Mouse (Mus musculus) hindbrain, embryonic 13.5 days (tissue): Measurements from ENCODE around the gene Prkaca. TPM values are rescaled to one million over a fixed set of nuclear protein-coding genes. Genes with fewer than 3 reads are reported as not detected.

Experiments used
- ATAC-seq: fragments of 200-750 bp; cut with Nextera tagmentation; 2 replicates; pipeline ENCODE4 v1.8.0; 2017; ENCODE audit warnings: moderate TSS enrichment; ENCODE audit not compliant: low FRiP score
- H3K27ac ChIP-seq: fragments of 300-500 bp; sonication (generic); 2 replicates; pipeline ENCODE4 v1.5.1; 2015; ENCODE audit warnings: inconsistent platforms, mild to moderate bottlenecking, moderate library complexity
- H3K27me3 ChIP-seq: fragments of 300-500 bp; sonication (generic); 2 replicates; pipeline ENCODE4 v1.6.1; 2015; ENCODE audit warnings: mild to moderate bottlenecking, inconsistent platforms
- H3K36me3 ChIP-seq: fragments of 300-500 bp; sonication (generic); 2 replicates; pipeline ENCODE4 v1.6.1; 2015; ENCODE audit warnings: mild to moderate bottlenecking, inconsistent platforms
- H3K4me1 ChIP-seq: fragments of 300-500 bp; sonication (generic); replicated peaks from 2 replicates; pipeline ENCODE4 v1.6.1; 2015; ENCODE audit warnings: inconsistent platforms
- H3K4me2 ChIP-seq: fragments of 300-500 bp; sonication (generic); 2 replicates; pipeline ENCODE4 v1.6.1; 2015; ENCODE audit warnings: inconsistent platforms, mild to moderate bottlenecking, moderate library complexity
- H3K4me3 ChIP-seq: fragments of 300-500 bp; sonication (generic); 2 replicates; pipeline ENCODE4 v1.5.1; 2015; ENCODE audit warnings: mild to moderate bottlenecking, inconsistent platforms
- H3K9ac ChIP-seq: fragments of 300-500 bp; sonication (generic); 2 replicates; pipeline ENCODE4 v1.6.1; 2015; ENCODE audit warnings: mild to moderate bottlenecking, inconsistent platforms
- H3K9me3 ChIP-seq: fragments of 300-500 bp; sonication (generic); 2 replicates; pipeline ENCODE4 v1.6.1; 2016; ENCODE audit warnings: inconsistent platforms
- WGBS: fragments of 180-500 bp; shearing (Covaris S2); methylation state at CpG from one replicate; pipeline ENCODE4 v1.1.7; 2015; 5-methylcytosine and 5-hydroxymethylcytosine counted together
- polyA plus RNA-seq: library from polyadenylated mRNA; unstranded; fragments of >200 nt; fragmentation: Nextera tagmentation; extraction: Ambion mirVana; gene quantifications from 2 replicates; pipeline ENCODE4 v1.2.1, GENCODE M21; 2015

Prkaca gene
- polyA plus RNA-seq, 1 experiment from 2014 or later = 191 TPM

- Histone ChIP-seq H3K4me1 (peaks cover 39% of the 10 kb centered on the region), H3K36me3 (no peaks in the 10 kb centered on the region), H3K9me3 (no peaks in the 10 kb centered on the region), H3K27me3 (peaks cover 40% of the 10 kb centered on the region), H3K9ac (no peak overlapping the region), H3K4me3 (no peak overlapping the region), H3K27ac (no peak overlapping the region), H3K4me2 (no peak overlapping the region)
- ATAC-seq = no peak
- 34% methylated on average over 7 of the region's 7 CpGs for WGBS
These were observed 35.6 kb downstream of the Prkaca start for GRCm38 (mm10) chr8:84008362-84008761.

DNA sequence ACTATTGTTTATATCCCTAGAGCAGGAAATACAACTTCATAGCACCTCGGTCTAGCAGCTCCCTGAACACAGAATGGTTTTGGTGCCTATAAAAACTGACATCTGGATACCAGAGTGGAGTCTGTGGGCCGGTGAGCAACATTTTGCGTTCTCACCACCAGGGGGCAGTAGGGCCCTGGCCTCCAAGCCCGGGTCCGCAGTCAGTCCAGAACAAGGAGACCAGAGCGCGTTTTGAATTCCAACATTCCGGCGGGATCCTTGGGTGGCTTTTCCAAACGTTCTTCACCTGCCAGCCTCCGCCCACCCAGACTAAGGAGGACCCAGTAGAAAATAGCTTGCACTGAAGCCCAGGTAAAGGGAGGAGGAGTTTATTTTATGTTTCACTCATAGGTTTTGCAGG, 37.1 kb downstream of the Prkaca start:
- Histone ChIP-seq H3K36me3 (no peaks in the 10 kb centered on the region), H3K4me1 (peaks cover 31% of the 10 kb centered on the region), H3K4me3 (no peak overlapping the region), H3K9ac (no peak overlapping the region), H3K9me3 (no peaks in the 10 kb centered on the region), H3K4me2 (no peak overlapping the region), H3K27me3 (peaks cover 47% of the 10 kb centered on the region), H3K27ac (no peak overlapping the region)
- 1% methylated on average over 11 of the region's 11 CpGs for WGBS
- no peak for ATAC-seq

GRCm38 (mm10) chr8:84010625-84011611, 38.1 kb downstream of the Prkaca start:
- Histone ChIP-seq H3K27me3 (peaks cover 47% of the 10 kb centered on the region), H3K4me1 (peaks cover 27% of the 10 kb centered on the region), H3K9ac (peak overlapping the region; percentile 77), H3K9me3 (no peaks in the 10 kb centered on the region), H3K4me3 (peak overlapping the region; percentile 56), H3K36me3 (no peaks in the 10 kb centered on the region), H3K4me2 (peak overlapping the region; percentile 98), H3K27ac (no peak overlapping the region)
- 2% methylated on average over 82 of the region's 83 CpGs for WGBS
- ATAC-seq = peak; percentile 46

DNA sequence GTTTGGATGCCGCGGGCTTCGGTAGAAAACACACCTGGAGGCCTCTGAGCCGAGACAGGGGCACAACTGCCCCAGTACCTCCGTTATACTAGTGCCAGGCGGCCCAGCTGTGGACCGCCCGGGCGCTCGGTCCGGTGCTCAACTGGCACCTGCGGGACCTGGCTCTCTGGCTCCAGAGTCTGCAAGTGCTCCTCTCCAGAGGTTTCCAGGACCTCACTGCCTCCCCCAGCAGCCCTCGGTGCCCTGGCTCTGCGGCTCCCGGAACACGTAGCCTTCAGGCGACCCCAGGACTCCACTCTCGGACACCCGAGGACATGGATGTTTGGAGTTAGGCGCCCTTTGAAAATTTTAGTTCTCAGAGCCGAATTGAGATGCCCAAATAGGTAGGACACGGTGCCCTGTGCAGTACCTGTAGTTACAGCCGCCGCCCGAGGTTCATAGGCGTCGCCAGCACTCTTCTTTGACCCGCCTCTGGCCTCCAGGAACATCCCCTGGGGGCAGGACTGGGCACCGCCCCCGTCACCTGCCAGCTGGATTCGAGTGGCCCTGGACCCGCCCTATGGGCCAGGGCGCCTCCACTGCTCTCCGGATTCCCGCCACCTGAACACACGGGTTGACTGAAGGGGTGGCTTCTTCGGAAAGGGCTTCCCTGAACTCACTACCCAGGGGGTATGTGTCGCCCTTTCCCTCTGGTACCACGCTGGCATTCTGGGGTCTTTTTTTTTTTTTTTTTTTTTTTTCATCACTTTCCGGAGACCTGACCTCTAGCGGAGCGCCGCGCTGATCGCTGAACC, 39.1 kb downstream of the Prkaca start, which contains the start of gene 2210011C24Rik:
Gene 2210011C24Rik, minus strand, starts transcription at position 467 of the 794 bp plus-strand sequence.
- Histone ChIP-seq H3K4me3 (peak within 1 kb of the TSS; percentile 56), H3K27me3 (peaks cover 47% of the 10 kb centered on the region), H3K9ac (peak within 1 kb of the TSS; percentile 77), H3K36me3 (no peaks in the 10 kb centered on the region), H3K9me3 (no peaks in the 10 kb centered on the region), H3K4me2 (peak within 1 kb of the TSS; percentile 98), H3K4me1 (peaks cover 27% of the 10 kb centered on the region), H3K27ac (no peak within 1 kb of the TSS)
- peak; percentile 38; the same call in 1 of the 2 replicates for ATAC-seq
- under 1% methylated on average over 45 of the region's 45 CpGs for WGBS

GRCm38 (mm10) chr8:84012499-84013165, 39.8 kb downstream of the Prkaca start:
- H3K4me3 ChIP-seq = peak overlapping the region; percentile 56
- 8% methylated on average over 35 of the region's 35 CpGs for WGBS
- H3K27me3 ChIP-seq = peaks cover 47% of the 10 kb centered on the region
- H3K36me3 ChIP-seq = no peaks in the 10 kb centered on the region
- H3K4me1 ChIP-seq = peaks cover 27% of the 10 kb centered on the region
- peak overlapping the region; percentile 98 for H3K4me2 ChIP-seq
- no peak for ATAC-seq
- no peak overlapping the region for H3K27ac ChIP-seq
- no peaks in the 10 kb centered on the region for H3K9me3 ChIP-seq
- peak overlapping the region; percentile 51 for H3K9ac ChIP-seq

DNA sequence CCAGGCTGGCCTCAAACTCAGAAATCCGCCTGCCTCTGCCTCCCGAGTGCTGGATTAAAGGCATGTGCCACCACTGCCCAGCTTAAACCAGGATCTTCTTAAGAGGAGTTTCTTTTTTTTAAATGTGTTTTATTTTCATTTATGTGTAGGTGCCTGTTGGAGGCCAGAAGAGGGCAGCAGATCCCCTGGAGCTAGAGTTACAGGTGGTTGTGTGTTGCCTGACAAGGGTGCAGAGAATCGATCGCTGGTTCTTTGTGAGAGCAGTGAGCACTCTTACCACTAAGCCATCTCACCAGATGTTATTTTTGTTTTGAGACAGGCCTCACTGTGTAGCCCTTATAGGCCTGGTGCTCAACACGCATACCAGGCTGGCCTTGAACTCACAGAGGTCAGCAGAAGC, 43.0 kb downstream of the Prkaca start:
- H3K9ac ChIP-seq = no peak overlapping the region
- peaks cover 47% of the 10 kb centered on the region for H3K27me3 ChIP-seq
- H3K4me1 ChIP-seq = peaks cover 17% of the 10 kb centered on the region
- no peaks in the 10 kb centered on the region for H3K9me3 ChIP-seq
- no peak overlapping the region for H3K4me2 ChIP-seq
- no peak overlapping the region for H3K27ac ChIP-seq
- H3K4me3 ChIP-seq = no peak overlapping the region
- WGBS = 91% methylated on average over 5 of the region's 5 CpGs
- H3K36me3 ChIP-seq = no peaks in the 10 kb centered on the region
- no peak for ATAC-seq

DNA sequence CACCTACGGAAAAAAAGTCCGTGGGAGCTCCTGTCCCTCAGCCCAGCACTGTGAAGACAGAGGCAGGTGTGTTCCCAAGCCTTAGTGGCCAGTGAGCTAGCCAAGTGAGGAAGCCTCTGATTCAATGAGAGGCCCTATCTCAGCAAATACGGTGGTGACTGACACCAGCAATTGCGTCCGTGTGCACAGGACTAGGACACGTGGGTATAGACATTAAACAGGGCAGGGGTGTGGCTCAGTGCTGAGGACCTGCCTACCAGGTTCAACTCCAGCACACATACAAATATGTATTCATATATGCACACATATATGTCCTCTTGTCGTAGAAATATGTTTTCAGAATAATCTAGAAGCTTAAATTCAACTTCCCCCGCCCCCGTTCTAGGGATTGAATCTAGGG, 46.9 kb downstream of the Prkaca start:
- H3K9me3 ChIP-seq = no peaks in the 10 kb centered on the region

GRCm38 (mm10) chr8:84021096-84021495, 48.3 kb downstream of the Prkaca start, which contains the start of gene Palm3:
Gene Palm3, plus strand, starts transcription at chr8:84021471.
- no peak within 1 kb of the TSS for H3K9ac ChIP-seq
- H3K27me3 ChIP-seq = peaks cover 58% of the 10 kb centered on the region
- H3K27ac ChIP-seq = no peak within 1 kb of the TSS
- H3K4me3 ChIP-seq = no peak within 1 kb of the TSS
- 4% methylated on average over 18 of the region's 18 CpGs for WGBS
- no peak for ATAC-seq
- peaks cover 9% of the 10 kb centered on the region for H3K4me1 ChIP-seq
- no peaks in the 10 kb centered on the region for H3K36me3 ChIP-seq
- no peaks in the 10 kb centered on the region for H3K9me3 ChIP-seq
- H3K4me2 ChIP-seq = no peak within 1 kb of the TSS

More for the DNA sequence above, 46.9 kb downstream of the Prkaca start:
- ATAC-seq = no peak
- Histone ChIP-seq H3K27ac (no peak overlapping the region), H3K4me1 (peaks cover 4% of the 10 kb centered on the region; the same call in 1 of the 2 replicates), H3K4me2 (no peak overlapping the region), H3K36me3 (no peaks in the 10 kb centered on the region), H3K27me3 (peaks cover 45% of the 10 kb centered on the region), H3K9ac (no peak overlapping the region), H3K4me3 (no peak overlapping the region)
- 87% methylated on average over 9 of the region's 9 CpGs for WGBS

- Histone ChIP-seq H3K9ac (no peak overlapping the region), H3K4me2 (no peak overlapping the region), H3K9me3 (no peaks in the 10 kb centered on the region), H3K27me3 (peaks cover 62% of the 10 kb centered on the region), H3K4me3 (no peak overlapping the region), H3K36me3 (no peaks in the 10 kb centered on the region), H3K4me1 (peaks cover 14% of the 10 kb centered on the region), H3K27ac (no peak overlapping the region)
- 43% methylated on average over 12 of the region's 12 CpGs for WGBS
- no peak for ATAC-seq
These were observed 48.8 kb downstream of the Prkaca start for GRCm38 (mm10) chr8:84021569-84021968.

DNA sequence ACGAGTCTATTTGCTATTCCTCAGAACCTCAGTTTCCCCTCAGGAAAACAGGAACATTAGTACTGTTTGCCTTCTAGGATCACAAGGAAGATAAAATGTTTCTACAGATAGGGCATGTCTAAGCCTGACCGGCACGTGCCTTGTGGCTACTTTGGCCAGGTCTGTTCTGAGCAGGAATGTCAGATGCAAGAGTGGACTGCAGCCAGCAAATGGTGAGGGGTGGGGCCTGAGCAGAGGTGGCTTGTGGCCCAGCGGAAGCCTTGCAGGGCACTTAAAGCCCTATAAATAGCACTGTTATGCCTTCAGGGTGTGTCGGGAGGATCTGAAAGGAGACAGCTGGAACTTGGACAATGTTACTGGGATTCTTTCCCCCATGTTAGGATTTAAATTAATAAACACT, 50.3 kb downstream of the Prkaca start:
- ATAC-seq = no peak

GRCm38 (mm10) chr8:84023631-84024030, 50.8 kb downstream of the Prkaca start:
- no peaks in the 10 kb centered on the region for H3K36me3 ChIP-seq
- ATAC-seq = no peak
- no peak overlapping the region for H3K9ac ChIP-seq
- WGBS = 62% methylated on average over 1 of the region's 1 CpGs
- no peak overlapping the region for H3K4me3 ChIP-seq
- peaks cover 18% of the 10 kb centered on the region for H3K4me1 ChIP-seq
- no peak overlapping the region for H3K4me2 ChIP-seq
- H3K27me3 ChIP-seq = peaks cover 80% of the 10 kb centered on the region
- H3K27ac ChIP-seq = no peak overlapping the region
- no peaks in the 10 kb centered on the region for H3K9me3 ChIP-seq

More for the DNA sequence above, 50.3 kb downstream of the Prkaca start:
- Histone ChIP-seq H3K36me3 (no peaks in the 10 kb centered on the region), H3K27ac (no peak overlapping the region), H3K4me2 (no peak overlapping the region), H3K9me3 (no peaks in the 10 kb centered on the region), H3K27me3 (peaks cover 75% of the 10 kb centered on the region), H3K4me1 (peaks cover 18% of the 10 kb centered on the region), H3K4me3 (no peak overlapping the region), H3K9ac (no peak overlapping the region)
- WGBS = 61% methylated on average over 5 of the region's 5 CpGs

GRCm38 (mm10) chr8:84024171-84024570, 51.4 kb downstream of the Prkaca start:
- no peak overlapping the region for H3K4me2 ChIP-seq
- H3K9ac ChIP-seq = no peak overlapping the region
- peaks cover 86% of the 10 kb centered on the region for H3K27me3 ChIP-seq
- no peaks in the 10 kb centered on the region for H3K36me3 ChIP-seq
- peaks cover 18% of the 10 kb centered on the region for H3K4me1 ChIP-seq
- H3K27ac ChIP-seq = no peak overlapping the region
- no peak overlapping the region for H3K4me3 ChIP-seq
- no peaks in the 10 kb centered on the region for H3K9me3 ChIP-seq
- ATAC-seq = no peak
- WGBS = 9% methylated on average over 10 of the region's 10 CpGs
